Mouse (Mus musculus) limb, embryonic 12.5 days (tissue): ENCODE results near the gene Capza2. TPM values are rescaled to one million over a fixed set of nuclear protein-coding genes. Genes with fewer than 3 reads are reported as not detected.
"Not testable (repeated sequence)": the region's sequence is repeated elsewhere in the genome, so short reads cannot be mapped to it uniquely, and the experiment has no call there.

ENCODE experiments used
- ATAC-seq: fragments of 200-750 bp; cut with Nextera tagmentation; 2 replicates; pipeline ENCODE4 v1.8.0; 2017; ENCODE audit warnings: low read depth, moderate TSS enrichment; ENCODE audit not compliant: insufficient number of reproducible peaks, insufficient read depth, low FRiP score, low TSS enrichment
- H3K27ac ChIP-seq: fragments of 300-500 bp; sonication (generic); 2 replicates; pipeline ENCODE4 v1.5.1; 2016; ENCODE audit warnings: mild to moderate bottlenecking, moderate library complexity
- H3K27me3 ChIP-seq: fragments of 300-500 bp; sonication (generic); 2 replicates; pipeline ENCODE4 v1.6.1; 2016; ENCODE audit warnings: mild to moderate bottlenecking, moderate library complexity
- H3K36me3 ChIP-seq: fragments of 300-500 bp; sonication (generic); 2 replicates; pipeline ENCODE4 v1.6.1; 2016; ENCODE audit warnings: mild to moderate bottlenecking, moderate library complexity
- H3K4me1 ChIP-seq: fragments of 300-500 bp; sonication (generic); replicated peaks from 2 replicates; pipeline ENCODE4 v1.6.1; 2016
- H3K4me2 ChIP-seq: fragments of 300-500 bp; sonication (generic); 2 replicates; pipeline ENCODE4 v1.6.1; 2016; ENCODE audit warnings: mild to moderate bottlenecking, moderate library complexity
- H3K4me3 ChIP-seq: fragments of 300-500 bp; sonication (generic); replicated peaks from 2 replicates; pipeline ENCODE4 v1.5.1; 2016; ENCODE audit warnings: mild to moderate bottlenecking
- H3K9ac ChIP-seq: fragments of 300-500 bp; sonication (generic); replicated peaks from 2 replicates; pipeline ENCODE4 v1.6.1; 2016; ENCODE audit warnings: mild to moderate bottlenecking, moderate library complexity
- H3K9me3 ChIP-seq: fragments of 300-500 bp; sonication (generic); 2 replicates; pipeline ENCODE4 v1.6.1; 2016; ENCODE audit warnings: mild to moderate bottlenecking, moderate library complexity
- WGBS: fragments of 180-500 bp; shearing (Covaris S2); methylation state at CpG from one replicate; pipeline ENCODE4 v1.1.7; 2016; 5-methylcytosine and 5-hydroxymethylcytosine counted together
- polyA plus RNA-seq: library from polyadenylated mRNA; unstranded; fragments of >200 nt; fragmentation: Nextera tagmentation; extraction: Ambion mirVana; gene quantifications from 2 replicates; pipeline ENCODE4 v1.2.1, GENCODE M21; 2016

Gene Capza2
- polyA plus RNA-seq, 1 experiment from 2014 or later: 186 TPM

GRCm38 (mm10) chr6:17681810-17682209 lies 45.8 kb downstream of the Capza2 start:
- no peak for ATAC-seq
- no peak overlapping the region for H3K27ac ChIP-seq
- no peaks in the 10 kb centered on the region for H3K36me3 ChIP-seq
- H3K4me1 ChIP-seq: no peaks in the 10 kb centered on the region; the same call in 1 of the 2 replicates
- H3K9me3 ChIP-seq: peaks cover 6% of the 10 kb centered on the region
- H3K27me3 ChIP-seq: no peaks in the 10 kb centered on the region
- H3K4me3 ChIP-seq: no peak overlapping the region
- 97% methylated on average over 8 of the region's 8 CpGs for WGBS
- H3K4me2 ChIP-seq: no peak overlapping the region
- no peak overlapping the region for H3K9ac ChIP-seq

GRCm38 (mm10) chr6:17688676-17689075 lies 52.6 kb downstream of the Capza2 start:
- Histone ChIP-seq H3K4me2 (no peak overlapping the region), H3K36me3 (no peaks in the 10 kb centered on the region), H3K27ac (no peak overlapping the region), H3K27me3 (no peaks in the 10 kb centered on the region), H3K9me3 (no peaks in the 10 kb centered on the region; the same call in 1 of the 2 replicates), H3K9ac (no peak overlapping the region), H3K4me3 (no peak overlapping the region), H3K4me1 (peaks cover 4% of the 10 kb centered on the region; the same call in 1 of the 2 replicates)
- no peak for ATAC-seq
- 72% methylated on average over 5 of the region's 5 CpGs for whole genome bisulfite sequencing

GRCm38 (mm10) chr6:17692647-17693046 lies 56.6 kb downstream of the Capza2 start, which contains the start of gene St7:
Gene St7, plus strand, starts transcription at chr6:17692933.
- no peaks in the 10 kb centered on the region for H3K9me3 ChIP-seq
- no peak for ATAC-seq
- peaks cover 7% of the 10 kb centered on the region; the same call in 1 of the 2 replicates for H3K36me3 ChIP-seq
- WGBS: 66% methylated on average over 7 of the region's 7 CpGs
- H3K27me3 ChIP-seq: no peaks in the 10 kb centered on the region
- H3K27ac ChIP-seq: peak within 1 kb of the TSS; percentile 96
- peaks cover 9% of the 10 kb centered on the region; the same call in 1 of the 2 replicates for H3K4me1 ChIP-seq
- peak within 1 kb of the TSS; percentile 74 for H3K4me3 ChIP-seq
- H3K9ac ChIP-seq: peak within 1 kb of the TSS; percentile 91
- peak within 1 kb of the TSS; percentile 72 for H3K4me2 ChIP-seq

- H3K4me3 ChIP-seq: peak overlapping the region; percentile 74
- ATAC-seq: peak; percentile 81
- peak overlapping the region; percentile 96 for H3K27ac ChIP-seq
- under 1% methylated on average over 86 of the region's 97 CpGs for WGBS
- H3K4me1 ChIP-seq: peaks cover 9% of the 10 kb centered on the region; the same call in 1 of the 2 replicates
- H3K36me3 ChIP-seq: peaks cover 12% of the 10 kb centered on the region; the same call in 1 of the 2 replicates
- no peaks in the 10 kb centered on the region for H3K9me3 ChIP-seq
- H3K27me3 ChIP-seq: no peaks in the 10 kb centered on the region
- peak overlapping the region; percentile 91 for H3K9ac ChIP-seq
- H3K4me2 ChIP-seq: peak overlapping the region; percentile 72
Observed at GRCm38 (mm10) chr6:17693726-17694549, 57.9 kb downstream of the Capza2 start.

GRCm38 (mm10) chr6:17694550-17694951 lies 58.5 kb downstream of the Capza2 start:
- under 1% methylated on average over 36 of the region's 46 CpGs for WGBS
- Histone ChIP-seq H3K27ac (peak overlapping the region; percentile 96), H3K4me3 (peak overlapping the region; percentile 74), H3K4me1 (peaks cover 9% of the 10 kb centered on the region; the same call in 1 of the 2 replicates), H3K9ac (peak overlapping the region; percentile 91), H3K4me2 (peak overlapping the region; percentile 72), H3K27me3 (no peaks in the 10 kb centered on the region), H3K9me3 (no peaks in the 10 kb centered on the region), H3K36me3 (peaks cover 12% of the 10 kb centered on the region; the same call in 1 of the 2 replicates)
- ATAC-seq: peak; percentile 85

- H3K27me3 ChIP-seq: no peaks in the 10 kb centered on the region
- no peaks in the 10 kb centered on the region for H3K9me3 ChIP-seq
- H3K36me3 ChIP-seq: peaks cover 12% of the 10 kb centered on the region; the same call in 1 of the 2 replicates
- peaks cover 17% of the 10 kb centered on the region for H3K4me1 ChIP-seq
- no peak overlapping the region for H3K9ac ChIP-seq
- no peak for ATAC-seq
- 63% methylated on average over 5 of the region's 5 CpGs for WGBS
- no peak overlapping the region for H3K27ac ChIP-seq
- H3K4me3 ChIP-seq: no peak overlapping the region
- no peak overlapping the region for H3K4me2 ChIP-seq
Observed at GRCm38 (mm10) chr6:17696321-17696734, 60.3 kb downstream of the Capza2 start.

- H3K9ac ChIP-seq: no peak overlapping the region
- H3K27ac ChIP-seq: no peak overlapping the region
- H3K36me3 ChIP-seq: peaks cover 12% of the 10 kb centered on the region; the same call in 1 of the 2 replicates
- peaks cover 12% of the 10 kb centered on the region for H3K4me1 ChIP-seq
- no peaks in the 10 kb centered on the region for H3K9me3 ChIP-seq
- no peak overlapping the region for H3K4me2 ChIP-seq
- H3K27me3 ChIP-seq: no peaks in the 10 kb centered on the region
- no peak for ATAC-seq
- H3K4me3 ChIP-seq: no peak overlapping the region
- WGBS: 65% methylated on average over 7 of the region's 7 CpGs
Observed at GRCm38 (mm10) chr6:17700936-17701612, 65.0 kb downstream of the Capza2 start.

GRCm38 (mm10) chr6:17704038-17704437 lies 68.0 kb downstream of the Capza2 start:
- H3K9me3 ChIP-seq, H3K4me2 ChIP-seq, H3K4me1 ChIP-seq, H3K36me3 ChIP-seq, H3K27ac ChIP-seq, H3K4me3 ChIP-seq, H3K27me3 ChIP-seq, ATAC-seq, H3K9ac ChIP-seq: not testable (repeated sequence)
- 94% methylated on average over 1 of the region's 1 CpGs for WGBS

- Histone ChIP-seq H3K27me3 (no peaks in the 10 kb centered on the region), H3K36me3 (no peaks in the 10 kb centered on the region), H3K9me3 (no peaks in the 10 kb centered on the region), H3K4me3 (no peak overlapping the region), H3K9ac (no peak overlapping the region), H3K4me1 (peaks cover 4% of the 10 kb centered on the region), H3K27ac (no peak overlapping the region), H3K4me2 (no peak overlapping the region)
- WGBS: 95% methylated on average over 3 of the region's 3 CpGs
- ATAC-seq: no peak
Observed at GRCm38 (mm10) chr6:17705973-17706372, 69.9 kb downstream of the Capza2 start.
